Mouse (Mus musculus): Measurements from ENCODE around the gene Dmac2.
"Not testable (repeated sequence)": the region's sequence is repeated elsewhere in the genome, so short reads cannot be mapped to it uniquely, and the experiment has no call there.

Dmac2 gene

DNA sequence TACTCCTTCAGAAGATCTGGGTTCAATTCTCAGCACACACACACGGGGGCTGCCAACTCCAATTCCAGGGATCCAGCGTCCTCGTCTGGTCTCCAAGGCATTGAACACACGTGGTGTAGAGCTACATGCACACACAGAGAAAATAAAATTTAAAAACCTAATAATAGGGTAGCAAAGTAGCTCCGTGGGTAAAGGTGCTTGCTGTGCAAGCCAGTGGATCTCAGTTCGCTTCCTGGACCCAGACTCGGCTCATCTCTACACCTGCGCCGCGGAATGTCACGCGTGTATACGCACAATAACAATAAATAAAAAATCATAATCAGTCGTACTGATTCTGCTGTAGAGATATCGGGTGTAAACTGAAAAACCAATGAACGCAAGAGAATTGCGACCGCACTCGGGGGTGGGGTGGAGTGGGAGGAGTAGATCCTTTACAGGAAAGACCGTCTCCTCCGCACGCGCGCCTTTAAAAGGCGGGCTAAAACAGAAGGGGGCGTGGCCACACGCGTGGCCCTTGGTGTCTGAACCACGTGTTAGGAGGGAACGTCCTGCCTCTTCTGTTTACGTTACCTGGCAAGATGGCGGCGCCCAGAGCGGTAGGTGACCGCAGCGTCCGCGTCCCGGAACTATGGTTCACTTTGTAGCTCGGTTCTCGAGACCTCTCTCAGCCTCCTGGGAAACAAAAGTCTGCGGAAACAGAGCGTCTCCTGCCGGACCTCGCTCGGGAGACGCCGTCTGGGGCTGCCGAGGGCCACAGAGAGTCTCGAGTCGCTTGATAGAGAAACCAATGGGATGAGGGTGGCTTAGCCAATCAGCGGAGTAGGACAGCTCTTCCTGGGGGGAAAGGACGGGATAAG, at the start of gene Dmac2:
Gene Dmac2 (plus strand): TSS at position 550 of the 857 bp plus-strand sequence.
- DNase-seq (ENCODE audit: low spot score), result peak; percentile 84

DNA sequence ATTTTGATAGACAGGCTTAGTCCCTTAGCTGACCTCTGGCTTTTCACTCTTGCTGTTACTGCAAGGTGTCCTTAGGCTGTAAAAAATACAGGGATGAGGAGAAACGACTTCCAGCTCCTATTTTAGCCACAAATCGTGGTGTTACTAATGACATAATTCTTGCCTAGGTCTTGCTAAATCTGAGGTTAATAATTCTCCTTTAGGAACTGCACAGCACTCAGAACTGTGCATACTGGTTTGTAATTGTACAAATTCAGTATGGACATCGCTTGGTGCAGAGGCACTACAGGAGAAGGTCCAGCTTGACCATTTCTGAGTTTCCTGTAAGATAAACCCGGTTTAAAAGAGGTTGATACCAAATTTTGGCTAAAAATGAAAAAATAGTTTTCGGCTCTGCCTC, 45.4 kb upstream of the Dmac2 start:
- DNase-seq (ENCODE audit: low spot score), result not testable (repeated sequence)

- DNase-seq (ENCODE audit: low spot score), result no peak
These were observed 44.1 kb upstream of the Dmac2 start for GRCm38 (mm10) chr7:25575105-25575504.

DNA sequence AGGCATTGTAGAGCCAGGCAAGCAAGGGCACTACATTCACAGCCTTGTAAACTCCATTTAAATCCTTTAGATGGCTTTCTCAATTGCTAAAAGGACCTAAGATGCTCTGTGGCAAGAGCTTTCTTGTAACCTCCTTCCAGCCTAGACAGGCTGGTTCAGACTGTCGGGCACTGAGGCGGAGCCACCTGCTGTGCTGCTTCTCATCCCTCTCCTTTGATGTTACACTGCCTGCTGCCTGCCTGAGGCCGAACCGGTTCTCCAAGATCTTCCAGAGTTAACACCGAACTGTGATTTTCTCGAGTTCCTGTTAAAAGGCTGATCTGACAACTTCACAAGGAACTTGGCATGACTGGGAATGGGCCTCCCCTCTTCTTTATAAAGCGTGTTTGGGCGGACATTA, 43.3 kb upstream of the Dmac2 start:
- no peak for DNase-seq (ENCODE audit: low spot score)

- DNase-seq (ENCODE audit: low spot score), result not testable (repeated sequence)
These were observed 42.9 kb upstream of the Dmac2 start for GRCm38 (mm10) chr7:25576308-25576707.

GRCm38 (mm10) chr7:25576793-25577437, 42.3 kb upstream of the Dmac2 start:
- DNase-seq (ENCODE audit: low spot score), result not testable (repeated sequence)

- DNase-seq (ENCODE audit: low spot score), result no peak
These were observed 39.8 kb upstream of the Dmac2 start for GRCm38 (mm10) chr7:25579441-25579840.

DNA sequence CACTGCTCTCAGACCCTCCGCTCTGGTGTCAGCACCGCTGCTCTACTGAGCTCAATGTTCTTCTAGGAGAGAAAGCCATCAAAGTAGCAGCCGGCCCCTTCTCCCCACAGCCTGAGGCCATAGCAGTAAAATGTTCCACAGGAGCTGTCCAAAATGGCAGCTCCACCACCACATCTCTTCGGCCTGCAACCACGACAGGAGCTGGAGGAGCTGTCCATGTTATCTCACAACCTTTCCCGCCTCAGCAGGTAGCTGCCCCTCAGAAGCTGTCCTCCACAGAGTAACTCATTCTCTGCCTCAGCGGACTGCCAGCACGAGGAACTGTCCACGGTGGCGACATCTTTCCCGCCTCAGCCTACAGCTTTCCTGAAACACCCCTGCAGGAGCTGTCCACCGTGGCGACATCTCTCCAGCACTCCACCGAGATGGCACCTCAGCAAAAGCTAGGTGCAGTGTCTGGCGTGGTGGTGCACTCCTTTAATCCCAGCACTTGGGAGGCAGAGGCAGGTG, 36.9 kb upstream of the Dmac2 start:
- no peak for DNase-seq (ENCODE audit: low spot score)

DNA sequence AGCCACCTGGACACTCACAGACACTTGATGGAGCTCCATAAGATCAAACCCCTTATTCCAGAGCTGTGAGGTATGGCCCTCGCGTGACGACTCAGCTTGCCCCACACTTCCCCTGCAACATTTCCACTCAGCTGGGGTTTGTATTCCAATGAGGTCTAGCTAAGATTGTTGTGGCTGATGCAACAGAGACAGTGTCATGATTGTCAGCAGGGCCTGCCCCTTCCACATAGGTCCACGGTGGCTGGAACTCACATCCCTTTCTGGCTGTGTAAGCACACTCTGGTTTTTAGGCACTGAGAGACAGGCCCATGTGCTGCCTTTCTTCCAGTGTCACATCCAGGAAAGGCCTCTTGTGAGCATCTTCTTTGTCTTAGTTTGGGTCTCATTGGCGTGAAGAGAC, 34.6 kb upstream of the Dmac2 start:
- no peak for DNase-seq (ENCODE audit: low spot score)

DNA sequence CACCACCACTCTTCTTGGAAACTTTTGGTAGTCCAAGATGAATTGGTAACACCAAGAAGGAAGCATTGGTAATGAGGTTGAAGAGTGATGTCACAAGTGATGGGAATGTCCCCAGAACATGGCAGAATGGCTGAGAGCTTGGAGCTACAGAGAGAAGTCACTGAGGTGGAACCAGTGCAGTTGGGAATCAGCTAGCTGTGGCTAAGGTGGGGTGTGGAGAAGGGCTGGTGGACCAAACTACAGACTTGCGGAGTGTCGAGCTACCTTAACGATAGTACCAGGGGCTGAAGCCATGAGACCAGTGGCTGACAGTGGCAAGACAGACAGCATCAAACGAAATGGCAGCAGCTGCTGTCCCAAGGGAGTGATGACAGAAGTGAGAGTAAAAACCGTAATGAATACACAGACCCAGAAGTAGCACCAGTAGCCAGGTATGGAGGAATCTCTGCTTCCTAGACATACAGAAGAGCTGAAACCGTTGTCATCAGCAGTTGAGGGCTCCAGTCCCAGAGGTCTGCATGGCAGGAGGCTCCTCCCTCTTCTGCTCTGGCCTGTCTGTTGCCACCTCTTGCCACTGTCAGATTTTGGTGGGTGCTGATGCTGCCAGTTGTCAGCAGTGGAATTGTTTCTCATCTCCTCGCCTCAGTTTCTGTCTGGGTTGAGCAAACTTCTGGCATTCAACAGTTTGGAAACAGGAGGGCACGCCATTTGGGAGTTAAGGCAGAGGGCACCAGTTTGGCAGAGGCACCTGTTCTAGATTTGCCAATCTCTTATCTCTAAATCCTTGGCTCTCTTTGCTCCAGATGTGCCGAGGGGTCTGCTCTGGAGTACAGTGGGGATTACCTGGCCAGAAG, 33.6 kb upstream of the Dmac2 start:
- DNase-seq (ENCODE audit: low spot score), result no peak

DNA sequence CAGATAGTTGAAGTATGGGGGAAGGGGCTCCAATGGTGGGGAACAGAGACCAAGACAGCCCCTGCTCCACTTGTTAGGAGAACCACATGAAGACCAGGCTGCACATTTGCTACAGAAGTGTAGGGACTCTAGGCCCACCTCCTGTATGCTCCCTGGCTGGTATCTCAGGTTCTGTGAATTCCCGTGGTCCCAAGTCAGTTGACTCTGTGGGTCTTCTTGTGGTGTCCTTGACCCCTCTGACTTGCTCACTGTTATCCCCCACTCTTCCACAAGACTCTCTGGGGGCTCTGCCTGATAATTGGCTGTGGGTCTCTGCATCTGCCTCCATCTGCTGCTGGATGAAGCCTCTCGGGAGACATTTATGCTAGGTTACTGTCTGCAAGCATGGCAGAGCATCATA, 28.0 kb upstream of the Dmac2 start:
- no peak for DNase-seq (ENCODE audit: low spot score)

DNA sequence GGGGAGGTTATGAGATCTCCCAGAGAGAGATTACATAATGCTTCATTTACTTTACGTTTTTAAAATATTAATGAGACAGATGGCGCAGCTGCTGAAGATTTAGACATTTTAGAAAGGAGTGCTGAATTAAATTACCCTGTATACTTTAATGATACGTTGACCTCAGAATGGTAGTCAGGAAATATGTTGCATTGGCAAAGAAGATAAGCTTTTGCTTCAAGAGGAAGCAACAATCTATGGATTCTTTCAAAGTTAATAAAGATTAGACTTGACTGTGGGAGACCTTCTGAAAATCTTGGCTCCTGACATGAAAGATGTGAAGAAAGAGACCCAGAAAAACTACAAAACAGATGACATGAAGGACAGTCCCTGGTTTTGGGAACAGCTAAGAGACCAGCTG, 25.4 kb upstream of the Dmac2 start:
- DNase-seq (ENCODE audit: low spot score), result no peak

- peak; percentile 71 for DNase-seq (ENCODE audit: low spot score)
These were observed 19.6 kb upstream of the Dmac2 start for GRCm38 (mm10) chr7:25599663-25600062.

DNA sequence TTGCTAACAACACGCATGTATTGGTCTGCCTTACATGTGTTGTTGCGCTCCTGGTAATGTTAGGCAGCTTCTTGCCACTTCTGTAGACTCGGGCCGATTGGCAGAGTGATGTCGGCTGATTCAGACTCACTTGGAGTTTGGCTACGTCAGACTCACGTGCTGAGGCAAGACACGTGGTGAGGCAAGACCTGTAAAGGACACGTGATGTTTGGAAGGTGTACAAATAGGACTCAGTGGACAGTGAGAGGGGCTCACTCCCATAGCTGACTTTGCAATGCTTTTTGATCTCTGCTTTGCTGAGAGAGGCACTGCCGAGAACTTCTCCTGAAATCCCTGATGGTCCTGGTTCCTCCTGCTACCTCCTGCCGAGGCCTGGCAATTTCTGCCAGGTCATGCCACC, 18.5 kb upstream of the Dmac2 start:
- DNase-seq (ENCODE audit: low spot score), result no peak

- no peak for DNase-seq (ENCODE audit: low spot score)
These were observed 17.9 kb upstream of the Dmac2 start for GRCm38 (mm10) chr7:25601346-25601745.

DNA sequence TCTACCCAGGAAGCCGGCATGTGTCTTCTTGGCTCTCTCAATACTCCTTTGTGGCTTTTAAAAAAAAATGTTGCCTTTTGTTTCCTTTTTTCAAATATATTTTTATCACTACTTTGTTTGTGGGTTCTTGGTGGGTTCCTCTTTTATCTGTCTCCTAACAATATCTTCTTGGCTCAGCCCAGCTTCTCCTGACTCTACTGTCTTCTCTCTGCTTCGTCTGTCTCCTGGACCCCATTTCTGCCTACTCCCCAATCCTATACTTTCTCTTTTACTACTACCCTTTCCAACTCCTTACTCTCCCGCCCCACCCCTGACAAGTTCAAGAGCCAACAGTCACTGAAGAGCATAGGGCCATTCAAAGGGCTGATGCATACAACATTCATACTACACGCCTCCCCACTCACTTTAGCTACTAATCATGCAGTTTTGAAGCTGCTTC, 12.6 kb upstream of the Dmac2 start:
- no peak for DNase-seq (ENCODE audit: low spot score)

- no peak for DNase-seq (ENCODE audit: low spot score)
These were observed 12.0 kb upstream of the Dmac2 start for GRCm38 (mm10) chr7:25607196-25607595.

DNA sequence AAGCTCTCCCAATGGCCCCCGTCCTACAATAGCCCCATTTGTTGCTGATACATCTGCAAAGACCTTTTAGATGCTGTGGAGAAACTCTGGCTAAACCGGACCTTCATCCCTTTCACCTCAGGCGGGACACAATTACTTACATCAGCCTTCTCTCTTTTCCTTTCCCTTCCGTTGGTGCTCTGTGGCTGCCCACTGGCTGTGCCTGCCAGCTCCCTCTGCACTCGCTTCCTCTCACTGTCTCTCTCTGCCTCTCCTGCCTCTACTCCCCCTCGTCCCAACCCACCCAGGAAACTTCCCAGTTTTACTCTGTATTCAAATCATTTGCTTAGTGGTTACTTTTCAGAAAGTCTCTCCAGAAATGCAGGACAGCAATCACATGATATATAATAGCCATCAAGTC, 9.2 kb upstream of the Dmac2 start:
- DNase-seq (ENCODE audit: low spot score), result no peak

DNA sequence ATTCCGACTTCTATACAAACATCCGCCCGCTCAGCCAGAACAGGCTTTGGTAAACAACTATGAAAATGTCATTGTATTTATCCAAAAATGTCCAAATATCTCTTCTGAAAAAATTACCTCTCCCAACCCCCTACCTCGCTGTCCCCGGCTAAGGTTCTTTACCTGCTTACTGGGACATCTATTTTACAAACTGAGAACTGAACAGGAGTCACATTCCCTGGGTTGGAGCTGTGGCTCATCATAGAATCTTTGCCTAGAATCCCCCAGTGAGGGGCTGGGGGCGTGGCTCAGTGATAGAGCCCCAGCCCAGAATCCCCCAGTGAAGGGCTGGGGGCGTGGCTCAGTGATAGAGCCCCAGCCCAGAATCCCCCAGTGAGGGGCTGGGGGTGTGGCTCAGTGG, 7.7 kb upstream of the Dmac2 start:
- DNase-seq (ENCODE audit: low spot score), result no peak

DNA sequence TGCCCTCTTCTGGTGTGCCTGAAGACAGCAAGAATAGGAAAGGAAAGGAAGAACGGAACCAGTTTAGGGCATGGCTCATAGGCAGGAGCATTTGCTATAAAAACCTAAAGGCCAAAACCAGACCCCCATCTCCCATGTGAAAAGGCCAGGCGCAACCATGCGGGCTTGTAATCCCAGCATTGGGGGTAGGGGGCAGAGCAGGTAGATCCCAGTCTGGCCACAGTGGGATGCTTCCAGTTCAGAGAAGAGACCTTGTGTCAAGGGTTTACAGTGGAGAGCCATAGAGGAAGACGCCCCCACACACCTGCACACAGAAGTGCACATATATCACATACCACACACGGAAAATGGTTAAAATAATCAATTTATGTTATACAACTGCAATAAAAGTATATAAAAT, 5.1 kb upstream of the Dmac2 start:
- DNase-seq (ENCODE audit: low spot score), result no peak

DNA sequence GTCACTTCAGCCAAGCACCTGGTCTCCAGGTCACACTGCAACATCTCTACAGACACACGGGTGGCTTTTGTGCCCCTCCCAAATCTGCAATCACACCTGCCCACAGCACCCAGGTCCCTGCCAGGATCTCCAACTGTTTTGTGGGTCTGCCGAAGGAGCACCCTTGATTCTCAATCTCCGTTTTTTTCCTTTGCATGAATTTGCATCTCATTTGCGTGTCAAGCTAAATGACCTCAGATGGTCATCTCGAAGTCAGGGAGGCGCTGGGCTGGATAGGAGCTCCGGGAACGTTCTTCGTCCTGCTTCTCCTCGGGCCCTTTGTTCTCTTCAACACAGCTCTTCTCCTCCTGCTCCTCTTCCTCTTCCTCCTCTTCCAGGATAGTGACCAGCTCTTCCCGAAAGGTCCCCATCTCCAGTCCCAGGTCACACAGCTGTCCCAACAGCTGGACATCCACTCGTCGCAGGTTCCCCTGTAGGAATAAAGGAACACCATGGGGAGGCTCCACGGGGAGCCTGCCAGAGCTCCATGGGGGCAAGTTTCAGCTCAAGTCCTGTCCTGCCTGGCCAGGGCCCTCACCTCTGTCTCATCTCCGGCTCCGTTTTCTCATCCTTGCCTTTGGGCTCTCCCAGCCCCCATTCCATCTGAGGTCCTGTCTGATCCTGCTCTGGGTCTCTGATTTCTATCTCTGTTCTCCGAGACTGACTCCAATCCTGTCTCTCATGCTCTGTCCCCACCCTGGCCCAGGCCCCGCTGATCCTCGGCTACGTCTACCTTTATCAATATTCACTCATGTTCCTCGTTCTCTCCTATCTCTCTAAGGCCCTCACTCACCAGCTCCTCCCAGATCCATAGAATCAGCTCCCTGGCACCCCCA, 4.1 kb upstream of the Dmac2 start:
- DNase-seq (ENCODE audit: low spot score), result no peak

DNA sequence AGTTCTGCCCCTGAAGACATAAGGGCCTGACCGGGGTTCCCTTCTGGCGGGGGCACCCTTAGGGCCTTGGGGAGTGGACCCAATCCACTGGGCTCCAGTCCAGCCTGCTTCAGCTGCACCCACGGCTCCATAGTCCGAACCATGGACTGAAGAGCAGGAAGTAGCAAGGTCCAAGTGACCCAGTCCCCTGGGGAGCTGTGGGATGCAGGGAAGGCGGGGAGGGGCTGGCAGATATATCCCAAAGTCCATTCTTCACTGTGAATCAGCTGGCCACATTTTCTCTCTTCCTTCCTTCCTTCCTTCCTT, 3.6 kb upstream of the Dmac2 start, which contains the start of gene Erich4:
Gene Erich4 (minus strand): TSS at position 187 of the 306 bp plus-strand sequence.
- no peak for DNase-seq (ENCODE audit: low spot score)

Data from adipocyte (in vitro differentiated cells).